Mouse (Mus musculus): Measurements from ENCODE around the gene Ikbke. TPM values are rescaled to one million over a fixed set of nuclear protein-coding genes. Genes with fewer than 3 reads are reported as not detected.

Gene Ikbke
- polyA plus RNA-seq, 2 experiments: 4.2 to 13.4 TPM

- Histone ChIP-seq H3K4me1 (ENCODE audit: control insufficient read depth, insufficient read depth, low read length) (no peaks in the 10 kb centered on the region), H3K4me3 (replicated peaks; ENCODE audit: low read length) (no peak overlapping the region), H3K27me3 (ENCODE audit: control insufficient read depth, insufficient read depth, low read length) (no peaks in the 10 kb centered on the region), H3K9ac (ENCODE audit: low read depth, low read length, severe bottlenecking) (no peak overlapping the region), H3K27ac (replicated peaks; ENCODE audit: low read depth, low read length) (0 out of 2 replicates have a peak overlapping the region, but pooled peaks have one; percentile 34), H3K4me2 (replicated peaks; ENCODE audit: low read depth, low read length, severe bottlenecking) (no peak overlapping the region), H3K9me3 (ENCODE audit: control insufficient read depth, low read length) (no peaks in the 10 kb centered on the region), H3K36me3 (ENCODE audit: control insufficient read depth, insufficient read depth, low read length) (peaks cover 71% of the 10 kb centered on the region)
- no peak for DNase-seq (ENCODE audit: low spot score)
- 87% methylated on average over 4 of the region's 4 CpGs for WGBS
- TF ChIP-seq POLR2A (IDR thresholded peaks at IDR 0.05; ENCODE audit: borderline replicate concordance, extremely low read depth, insufficient read depth, insufficient read length): no peak
- 0 out of 2 replicates have a peak, but pooled peaks have one; percentile 13 for ATAC-seq (ENCODE audit: low FRiP score, low read depth)
Observed at GRCm38 (mm10) chr1:131293221-131293921, 14.0 kb upstream of the Ikbke start.

GRCm38 (mm10) chr1:131290648-131291047 is 11.2 kb upstream of the Ikbke start:
- DNase-seq (ENCODE audit: low spot score) (peak; percentile 34), ATAC-seq (ENCODE audit: low FRiP score, low read depth) (no peak)
- Histone ChIP-seq H3K36me3 (ENCODE audit: control insufficient read depth, insufficient read depth, low read length) (peaks cover 56% of the 10 kb centered on the region), H3K4me1 (ENCODE audit: control insufficient read depth, insufficient read depth, low read length) (no peaks in the 10 kb centered on the region), H3K9ac (ENCODE audit: low read depth, low read length, severe bottlenecking) (no peak overlapping the region), H3K4me2 (replicated peaks; ENCODE audit: low read depth, low read length, severe bottlenecking) (no peak overlapping the region), H3K27me3 (ENCODE audit: control insufficient read depth, insufficient read depth, low read length) (no peaks in the 10 kb centered on the region), H3K4me3 (replicated peaks; ENCODE audit: low read length) (no peak overlapping the region), H3K9me3 (ENCODE audit: control insufficient read depth, low read length) (no peaks in the 10 kb centered on the region), H3K27ac (replicated peaks; ENCODE audit: low read depth, low read length) (no peak overlapping the region)
- TF ChIP-seq POLR2A (IDR thresholded peaks at IDR 0.05; ENCODE audit: borderline replicate concordance, extremely low read depth, insufficient read depth, insufficient read length): no peak
- WGBS: 50% methylated on average over 2 of the region's 2 CpGs

GRCm38 (mm10) chr1:131288938-131289337 is 9.5 kb upstream of the Ikbke start:
- no peak for TF ChIP-seq POLR2A (IDR thresholded peaks at IDR 0.05; ENCODE audit: borderline replicate concordance, extremely low read depth, insufficient read depth, insufficient read length)
- WGBS: 89% methylated on average over 6 of the region's 6 CpGs
- peaks cover 44% of the 10 kb centered on the region for H3K36me3 ChIP-seq (ENCODE audit: control insufficient read depth, insufficient read depth, low read length)
- H3K27me3 ChIP-seq (ENCODE audit: control insufficient read depth, insufficient read depth, low read length): no peaks in the 10 kb centered on the region
- H3K9me3 ChIP-seq (ENCODE audit: control insufficient read depth, low read length): no peaks in the 10 kb centered on the region
- no peak overlapping the region for H3K4me2 ChIP-seq (replicated peaks; ENCODE audit: low read depth, low read length, severe bottlenecking)
- H3K9ac ChIP-seq (ENCODE audit: low read depth, low read length, severe bottlenecking): no peak overlapping the region
- DNase-seq (ENCODE audit: low spot score): no peak
- no peaks in the 10 kb centered on the region for H3K4me1 ChIP-seq (ENCODE audit: control insufficient read depth, insufficient read depth, low read length)
- H3K27ac ChIP-seq (replicated peaks; ENCODE audit: low read depth, low read length): no peak overlapping the region
- H3K4me3 ChIP-seq (replicated peaks; ENCODE audit: low read length): no peak overlapping the region
- no peak for ATAC-seq (ENCODE audit: low FRiP score, low read depth)

- no peak overlapping the region for H3K4me2 ChIP-seq (replicated peaks; ENCODE audit: low read depth, low read length, severe bottlenecking)
- H3K9ac ChIP-seq (ENCODE audit: low read depth, low read length, severe bottlenecking): no peak overlapping the region
- H3K4me3 ChIP-seq (replicated peaks; ENCODE audit: low read length): no peak overlapping the region
- H3K4me1 ChIP-seq (ENCODE audit: control insufficient read depth, insufficient read depth, low read length): no peaks in the 10 kb centered on the region
- H3K27me3 ChIP-seq (ENCODE audit: control insufficient read depth, insufficient read depth, low read length): no peaks in the 10 kb centered on the region
- WGBS: 75% methylated on average over 2 of the region's 2 CpGs
- H3K9me3 ChIP-seq (ENCODE audit: control insufficient read depth, low read length): no peaks in the 10 kb centered on the region
- ATAC-seq (ENCODE audit: low FRiP score, low read depth) (no peak), DNase-seq (ENCODE audit: low spot score) (no peak)
- H3K36me3 ChIP-seq (ENCODE audit: control insufficient read depth, insufficient read depth, low read length): peaks cover 37% of the 10 kb centered on the region
- no peak for TF ChIP-seq POLR2A (IDR thresholded peaks at IDR 0.05; ENCODE audit: borderline replicate concordance, extremely low read depth, insufficient read depth, insufficient read length)
- no peak overlapping the region for H3K27ac ChIP-seq (replicated peaks; ENCODE audit: low read depth, low read length)
Observed at GRCm38 (mm10) chr1:131287267-131287666, 7.9 kb upstream of the Ikbke start.

GRCm38 (mm10) chr1:131286803-131287202 is 7.4 kb upstream of the Ikbke start:
- TF ChIP-seq POLR2A (IDR thresholded peaks at IDR 0.05; ENCODE audit: borderline replicate concordance, extremely low read depth, insufficient read depth, insufficient read length): no peak
- no peak overlapping the region for H3K9ac ChIP-seq (ENCODE audit: low read depth, low read length, severe bottlenecking)
- no peaks in the 10 kb centered on the region for H3K27me3 ChIP-seq (ENCODE audit: control insufficient read depth, insufficient read depth, low read length)
- DNase-seq (ENCODE audit: low spot score) (no peak), ATAC-seq (ENCODE audit: low FRiP score, low read depth) (no peak)
- no peak overlapping the region for H3K4me3 ChIP-seq (replicated peaks; ENCODE audit: low read length)
- H3K27ac ChIP-seq (replicated peaks; ENCODE audit: low read depth, low read length): no peak overlapping the region
- 85% methylated on average over 5 of the region's 5 CpGs for WGBS
- no peaks in the 10 kb centered on the region for H3K4me1 ChIP-seq (ENCODE audit: control insufficient read depth, insufficient read depth, low read length)
- H3K4me2 ChIP-seq (replicated peaks; ENCODE audit: low read depth, low read length, severe bottlenecking): no peak overlapping the region
- no peaks in the 10 kb centered on the region for H3K9me3 ChIP-seq (ENCODE audit: control insufficient read depth, low read length)
- H3K36me3 ChIP-seq (ENCODE audit: control insufficient read depth, insufficient read depth, low read length): peaks cover 32% of the 10 kb centered on the region

Measured in limb, embryonic 14.5 days (tissue).